Mouse (Mus musculus) cortical plate, adult 2 months (tissue): ENCODE measurements around the gene Anapc11. TPM values are rescaled to one million over a fixed set of nuclear protein-coding genes. Genes with fewer than 3 reads are reported as not detected.

Experiments used
- H3K27ac ChIP-seq: fragments of 200-500 bp; 2 replicates; pipeline ENCODE4 v1.5.1; 2012; ENCODE audit warnings: low read length, control low read depth, inconsistent platforms; ENCODE audit not compliant: insufficient read depth
- H3K4me1 ChIP-seq: fragments of 200-500 bp; 2 replicates; pipeline ENCODE4 v1.6.1; 2011; ENCODE audit warnings: low read length; ENCODE audit not compliant: control insufficient read depth, insufficient read depth
- H3K4me3 ChIP-seq: fragments of 200-500 bp; 2 replicates; pipeline ENCODE4 v1.5.1; 2011; ENCODE audit warnings: mild to moderate bottlenecking, low read length, control low read depth; ENCODE audit not compliant: insufficient read depth
- CTCF ChIP-seq: fragments of 200-500 bp; IDR thresholded peaks from 2 replicates; pipeline ENCODE4 v1.5.1; 2011; ENCODE audit warnings: mild to moderate bottlenecking, control low read depth, low read length; ENCODE audit not compliant: insufficient read depth; ENCODE audit errors: extremely low read depth
- POLR2A ChIP-seq: fragments of 200-500 bp; IDR thresholded peaks from 2 replicates; pipeline ENCODE4 v1.6.1; 2011; ENCODE audit warnings: mild to moderate bottlenecking, low read length, control low read depth; ENCODE audit not compliant: insufficient read depth; ENCODE audit errors: extremely low read depth
- polyA plus RNA-seq: library from polyadenylated mRNA; depleted of rRNA; stranded (reverse); fragments of >200 nt; gene quantifications from 2 replicates; pipeline ENCODE4 v1.2.3, GENCODE M21; 2012

Anapc11 gene
- polyA plus RNA-seq, 1 experiment, result 161 TPM

DNA sequence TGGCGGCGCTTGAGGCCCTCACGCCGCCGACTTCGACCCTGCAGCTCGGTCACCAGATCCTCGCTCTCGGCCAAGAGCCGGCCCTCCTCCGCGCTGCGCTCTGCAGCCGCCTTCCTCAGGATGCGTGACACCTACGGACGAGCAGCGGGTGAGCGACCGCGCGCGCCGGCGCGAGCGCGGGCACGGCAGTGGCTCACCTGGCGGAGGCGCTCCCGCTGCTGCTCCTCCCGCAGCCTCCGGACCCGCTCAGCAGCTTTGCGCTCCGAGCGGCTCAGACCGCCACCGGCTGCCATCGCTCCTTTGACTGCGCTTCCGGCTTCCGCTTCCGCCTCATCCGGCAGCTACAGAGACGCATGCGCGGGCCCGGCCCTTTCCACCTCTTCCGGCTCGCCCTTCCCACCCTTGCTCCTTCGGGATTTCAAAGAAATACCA lies 26.5 kb downstream of the Anapc11 start:
- no peak for TF ChIP-seq CTCF
- TF ChIP-seq POLR2A, result peak; percentile 81
- Histone ChIP-seq H3K27ac (0 out of 2 replicates have a peak overlapping the region, but pooled peaks have one; percentile 41), H3K4me1 (peaks cover 3% of the 10 kb centered on the region), H3K4me3 (peak overlapping the region; percentile 52)

DNA sequence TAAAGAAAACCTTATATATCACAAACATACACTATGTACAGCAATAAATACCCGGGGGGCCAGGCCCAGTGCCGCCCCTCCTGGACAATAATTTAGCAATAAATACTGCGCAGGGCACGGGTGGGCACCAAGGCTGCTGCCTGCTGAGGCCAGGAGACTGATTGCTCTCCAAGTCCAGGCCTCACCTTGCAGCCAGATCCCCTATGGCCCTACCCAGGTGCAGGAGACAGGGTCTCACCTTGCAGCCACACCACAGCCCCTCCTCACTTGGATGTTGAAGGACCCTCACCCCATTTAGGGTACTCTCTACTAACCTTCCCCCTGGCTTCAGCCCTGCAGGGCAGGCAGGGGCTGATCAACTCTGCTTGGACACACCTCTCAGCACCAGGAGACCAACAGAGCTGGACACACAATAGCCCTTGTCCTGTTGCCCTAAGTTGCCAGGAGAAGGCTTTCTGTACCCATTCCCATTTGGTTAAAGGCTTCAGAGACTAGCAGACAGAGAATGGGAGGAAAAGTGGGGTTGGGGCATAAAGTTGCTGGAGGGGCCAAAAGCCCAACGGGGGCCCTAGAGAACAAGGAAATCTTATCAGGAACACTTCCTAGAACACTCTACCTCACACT lies 27.0 kb downstream of the Anapc11 start, which contains the start of gene Sirt7:
Gene Sirt7, minus strand, starts transcription at position 89 of the 624 bp plus-strand sequence.
- no peak for TF ChIP-seq CTCF
- no peak for TF ChIP-seq POLR2A
- Histone ChIP-seq H3K4me1 (peaks cover 4% of the 10 kb centered on the region), H3K27ac (peak within 1 kb of the TSS; percentile 41), H3K4me3 (peak within 1 kb of the TSS; percentile 52)

DNA sequence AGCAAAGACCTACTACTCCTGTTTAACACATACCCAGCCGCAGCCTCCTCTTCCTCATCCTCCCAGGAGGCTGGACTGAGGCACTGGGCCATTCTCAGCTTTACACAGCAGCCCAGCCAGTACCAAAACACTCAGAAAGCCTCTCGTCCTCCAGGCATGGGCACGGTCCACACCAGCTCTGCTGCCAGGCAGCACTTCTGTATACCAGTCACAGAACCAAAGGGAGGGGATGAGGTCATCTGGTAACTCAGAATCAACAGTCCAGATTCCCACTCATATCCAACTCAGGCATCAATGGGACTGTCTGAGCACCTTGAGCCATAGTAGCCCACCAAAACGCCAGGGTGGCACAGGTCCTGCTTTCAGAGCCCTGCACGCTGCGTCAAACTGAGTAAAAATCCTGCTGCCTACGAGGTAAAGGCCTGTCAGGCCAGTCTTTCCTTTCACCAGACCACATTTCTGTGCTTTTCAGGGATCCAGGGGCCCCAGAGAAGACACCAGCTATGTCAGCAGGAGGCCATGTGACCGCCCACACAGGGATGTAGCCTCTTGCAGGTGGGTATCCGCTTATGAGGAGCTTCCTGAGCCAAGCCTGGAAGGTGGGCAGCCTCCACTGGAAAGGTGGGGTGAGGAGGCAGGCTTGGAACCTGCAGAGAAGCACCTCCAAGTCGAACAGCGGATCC lies 28.7 kb downstream of the Anapc11 start:
- H3K27ac ChIP-seq, result no peak overlapping the region
- no peak overlapping the region for H3K4me3 ChIP-seq
- TF ChIP-seq CTCF (no peak), POLR2A (no peak)
- H3K4me1 ChIP-seq, result peaks cover 13% of the 10 kb centered on the region

DNA sequence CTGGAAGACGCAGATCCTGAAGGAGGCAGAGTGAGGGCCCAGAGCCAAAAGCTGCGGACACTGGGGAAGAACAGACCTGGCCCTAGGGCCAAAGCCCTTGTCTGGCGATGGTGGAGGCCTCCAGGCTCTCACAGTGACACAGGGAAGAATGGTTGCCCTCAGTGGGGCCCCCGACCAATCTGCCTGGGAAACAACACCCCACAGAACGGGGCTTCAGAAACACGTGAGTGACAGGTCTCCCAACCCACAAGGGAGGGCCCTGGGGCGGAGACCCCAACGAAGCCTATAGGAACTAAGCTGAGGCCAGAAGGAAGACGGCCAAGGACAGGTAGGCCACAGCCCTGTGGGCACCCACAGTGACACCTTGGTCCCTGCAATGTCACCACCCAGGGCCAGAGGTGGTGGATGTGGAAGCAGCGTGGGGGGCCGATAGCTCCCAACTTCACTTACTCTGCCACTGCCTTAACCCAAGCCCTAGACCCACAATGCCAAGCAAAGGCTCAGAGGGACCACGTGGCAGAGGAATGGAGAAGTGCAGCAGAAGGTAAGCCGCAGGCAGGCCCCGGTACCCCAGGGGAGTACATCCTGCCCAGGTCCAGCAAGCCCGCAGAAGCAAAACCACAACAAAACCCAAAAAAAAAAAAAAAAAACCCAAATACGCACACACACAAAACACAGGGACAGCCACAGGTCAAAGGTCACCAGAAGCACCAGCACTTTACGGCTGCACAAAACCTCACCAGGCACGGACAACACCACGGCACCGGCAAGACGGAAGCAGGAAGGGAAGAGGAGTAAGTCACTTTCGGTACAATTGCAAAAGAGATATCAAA lies 29.5 kb downstream of the Anapc11 start:
- peaks cover 14% of the 10 kb centered on the region for H3K4me1 ChIP-seq
- no peak overlapping the region for H3K4me3 ChIP-seq
- no peak overlapping the region for H3K27ac ChIP-seq
- TF ChIP-seq POLR2A (no peak), CTCF (no peak)

DNA sequence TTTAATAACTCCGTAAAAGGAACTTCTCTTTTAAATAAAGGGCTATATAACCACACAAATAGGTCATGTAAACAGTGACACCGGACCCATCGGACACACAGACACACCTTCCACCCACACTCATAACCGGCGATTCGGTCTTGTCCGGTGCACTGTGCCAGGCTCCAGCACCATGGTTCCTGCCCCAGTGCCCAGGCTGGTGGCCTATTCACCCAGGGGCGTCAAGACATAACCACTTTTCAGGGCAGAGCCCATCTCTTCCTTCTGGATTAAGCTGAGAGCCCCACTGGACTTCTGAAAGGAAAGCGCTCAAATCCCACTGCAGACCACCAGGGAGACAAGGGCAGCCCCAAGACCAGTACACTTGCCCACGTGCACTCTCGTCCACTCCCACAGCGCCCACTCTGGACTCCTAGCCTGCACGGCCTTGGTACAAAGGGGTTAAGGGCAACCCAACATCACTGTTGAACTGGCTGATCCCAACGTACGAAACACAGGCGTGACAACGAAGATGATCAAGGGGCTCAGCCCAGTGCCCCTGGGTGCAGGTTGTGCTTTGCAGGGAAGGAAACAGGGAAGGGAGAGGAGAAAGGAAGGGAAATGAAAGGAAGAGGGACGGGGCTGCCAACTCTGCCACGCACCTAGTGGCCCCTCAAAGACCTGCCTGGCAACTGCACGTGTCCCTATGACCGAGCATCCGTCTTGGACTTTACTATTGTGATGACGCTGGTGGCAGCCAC lies 30.6 kb downstream of the Anapc11 start:
- H3K4me1 ChIP-seq, result peaks cover 14% of the 10 kb centered on the region
- no peak overlapping the region for H3K27ac ChIP-seq
- H3K4me3 ChIP-seq, result no peak overlapping the region
- TF ChIP-seq CTCF (no peak), POLR2A (no peak)

DNA sequence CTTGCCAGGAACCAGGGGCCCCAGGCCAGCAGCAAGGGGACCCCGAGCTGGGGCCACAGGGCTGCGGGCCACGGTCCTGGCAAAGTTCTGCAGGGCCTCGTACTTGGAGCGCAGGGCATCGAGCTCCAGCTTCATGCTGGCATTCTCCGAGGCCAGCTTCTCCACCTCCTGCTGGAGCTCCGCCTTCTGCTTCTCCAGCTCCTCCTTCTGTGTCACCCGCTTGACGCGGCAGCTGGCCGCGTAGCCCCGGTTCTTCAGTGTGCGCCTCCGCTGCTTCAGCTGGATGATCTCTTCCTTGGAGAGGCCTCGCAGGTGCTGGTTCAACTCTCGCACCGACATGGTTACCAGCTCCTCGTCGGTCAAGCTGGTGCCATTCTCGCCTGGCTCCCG lies 31.1 kb downstream of the Anapc11 start:
- H3K4me1 ChIP-seq, result peaks cover 16% of the 10 kb centered on the region
- peak overlapping the region; percentile 86 for H3K27ac ChIP-seq
- peak overlapping the region; percentile 23; the same call in 1 of the 2 replicates for H3K4me3 ChIP-seq
- TF ChIP-seq CTCF (no peak), POLR2A (0 out of 2 replicates have a peak, but pooled peaks have one; percentile 36)

DNA sequence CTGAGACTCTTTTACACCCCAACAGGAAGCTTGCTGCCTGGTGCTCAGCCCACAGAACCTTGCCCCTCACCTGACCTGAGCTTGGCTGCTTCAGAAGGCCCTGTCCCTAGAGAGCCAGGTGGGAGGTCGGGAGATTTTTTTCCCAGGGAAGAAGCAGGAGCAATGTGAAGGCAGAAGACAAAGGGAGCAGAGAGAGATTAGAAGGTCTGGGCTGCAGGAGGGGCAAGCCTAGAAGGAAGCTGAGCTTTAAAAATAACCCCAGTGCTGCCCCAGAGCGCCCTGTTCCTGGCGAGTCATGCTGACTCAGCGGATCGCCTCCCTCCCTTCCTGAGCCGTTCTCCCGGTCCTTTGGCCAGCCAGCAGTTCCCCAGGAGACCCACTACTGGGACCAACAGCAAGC lies 31.7 kb downstream of the Anapc11 start:
- no peak for TF ChIP-seq CTCF
- no peak for TF ChIP-seq POLR2A
- H3K4me1 ChIP-seq, result peaks cover 16% of the 10 kb centered on the region
- H3K4me3 ChIP-seq, result peak overlapping the region; percentile 23; the same call in 1 of the 2 replicates
- H3K27ac ChIP-seq, result peak overlapping the region; percentile 88

DNA sequence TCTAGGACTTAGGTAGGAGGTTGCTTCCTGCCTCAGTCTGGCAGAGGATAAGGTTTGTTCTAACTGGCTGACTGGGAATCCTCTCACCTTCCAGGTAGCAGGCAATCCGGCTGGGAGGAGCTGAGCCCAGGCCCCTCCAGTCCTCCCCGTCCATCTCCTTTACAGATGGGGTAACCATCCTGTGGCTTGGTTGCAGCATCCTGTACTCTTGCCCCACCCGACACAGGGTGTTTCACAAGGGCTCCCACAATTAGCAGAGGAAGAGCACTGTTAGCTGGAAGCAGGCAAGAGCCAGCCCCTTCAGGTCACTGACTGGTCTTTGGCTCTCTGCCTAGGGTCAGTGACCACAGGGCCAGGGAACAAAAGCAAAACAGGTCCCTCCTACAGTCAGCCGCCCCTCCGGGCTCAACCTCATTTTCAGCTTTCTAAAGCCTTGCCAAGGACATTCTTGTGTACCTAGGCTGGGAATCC lies 32.2 kb downstream of the Anapc11 start:
- TF ChIP-seq POLR2A (no peak), CTCF (no peak)
- Histone ChIP-seq H3K27ac (peak overlapping the region; percentile 88), H3K4me1 (peaks cover 13% of the 10 kb centered on the region), H3K4me3 (no peak overlapping the region)
